Mouse (Mus musculus): ENCODE measurements at regions not wholly inside any gene's neighbourhood (a gene's known extent, or its start where the extent isn't known, plus 50 kb on each side); places are given as distances from the start of the nearest gene placed in this dataset.

DNA sequence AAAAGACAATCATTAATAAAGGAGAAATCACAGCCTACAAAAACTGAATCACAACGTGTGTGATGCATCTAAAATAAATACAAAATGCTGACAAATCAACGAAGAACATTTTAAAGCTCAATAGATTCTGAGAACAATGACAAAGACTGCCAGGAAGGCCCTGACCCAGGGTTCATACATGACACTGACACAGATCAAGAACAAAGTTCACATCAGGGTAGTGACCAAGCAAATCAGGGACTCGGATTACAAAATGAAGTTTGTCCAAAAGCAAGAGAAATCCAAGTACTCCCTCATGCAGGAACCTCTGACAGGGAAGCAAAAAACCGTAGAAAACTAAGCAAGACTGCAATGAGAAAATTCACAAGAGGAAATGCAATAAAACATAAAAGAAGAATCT, 94.1 kb upstream of the Spred1 start:
- no peak for DNase-seq

DNA sequence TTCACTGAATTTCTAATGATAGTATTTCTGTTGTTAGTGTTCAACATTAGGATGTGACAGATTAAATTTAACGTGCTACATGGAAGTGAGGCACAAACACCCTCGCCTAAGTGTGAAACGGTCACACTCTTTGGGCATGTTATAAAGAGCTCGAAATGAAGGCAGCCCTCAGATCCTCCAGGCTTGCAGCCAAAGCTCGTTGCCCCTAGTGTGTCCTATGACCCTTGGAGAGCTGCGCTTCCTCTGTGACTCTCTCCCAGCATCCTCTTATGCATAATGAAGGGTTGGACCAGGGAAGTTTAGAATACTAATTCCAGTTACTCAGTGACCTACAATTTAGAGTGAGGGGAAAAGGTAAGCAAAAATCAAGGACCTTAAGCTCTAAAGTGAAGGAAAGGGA, 92.4 kb upstream of the Spred1 start:
- DNase-seq = no peak

DNA sequence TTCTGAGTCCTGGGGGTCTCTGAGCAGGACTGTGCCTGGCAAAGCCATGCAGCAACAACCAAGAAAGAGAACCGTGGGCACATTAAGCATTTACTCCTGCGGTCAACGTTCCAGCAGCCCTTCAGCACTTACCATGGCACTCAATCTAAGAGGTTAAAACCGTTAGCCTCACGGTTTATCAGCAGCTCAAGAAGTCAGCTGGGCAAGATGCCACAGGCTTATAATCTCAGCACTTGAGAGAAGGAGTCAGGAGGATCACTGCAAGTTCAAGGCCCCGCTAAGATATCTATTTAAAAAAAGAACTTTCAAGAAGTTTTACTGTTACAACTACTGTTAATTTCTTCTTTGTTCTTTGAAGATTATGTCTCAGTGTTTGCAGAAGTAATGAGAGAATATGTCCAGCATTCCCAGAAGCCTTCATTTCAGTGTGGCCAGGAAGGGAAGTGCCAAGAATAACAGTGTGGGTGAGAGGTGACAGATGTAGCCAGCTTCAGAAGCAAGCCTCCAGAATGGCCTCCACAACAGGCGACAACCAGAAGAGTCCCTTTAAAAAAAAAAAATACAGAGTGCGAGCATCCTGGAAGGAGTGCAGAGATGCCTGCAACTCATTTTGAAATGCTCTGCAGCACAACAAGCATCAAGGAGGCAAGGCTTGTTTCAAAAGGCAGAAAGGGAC, 84.8 kb upstream of the Spred1 start:
- DNase-seq = peak; percentile 23

DNA sequence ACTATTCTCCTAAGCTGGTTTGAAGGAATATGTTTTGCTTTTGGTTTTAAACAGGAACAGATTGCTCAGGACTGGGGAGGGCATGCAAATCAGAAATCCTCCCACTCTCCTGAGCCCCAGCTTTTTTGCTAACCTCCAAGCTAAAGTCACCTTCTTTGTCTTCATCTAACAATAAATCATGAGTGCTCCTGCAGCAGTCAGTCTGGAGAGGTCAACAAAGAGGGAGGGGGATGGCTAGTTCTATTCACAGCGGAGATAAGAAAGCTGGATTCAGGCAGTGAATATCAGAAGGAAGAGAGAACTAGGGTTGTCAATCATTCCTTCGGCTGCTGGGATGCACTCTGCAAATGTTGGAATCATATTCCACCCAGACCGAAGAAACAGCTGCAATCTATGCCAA, 81.0 kb upstream of the Spred1 start:
- DNase-seq = no peak

DNA sequence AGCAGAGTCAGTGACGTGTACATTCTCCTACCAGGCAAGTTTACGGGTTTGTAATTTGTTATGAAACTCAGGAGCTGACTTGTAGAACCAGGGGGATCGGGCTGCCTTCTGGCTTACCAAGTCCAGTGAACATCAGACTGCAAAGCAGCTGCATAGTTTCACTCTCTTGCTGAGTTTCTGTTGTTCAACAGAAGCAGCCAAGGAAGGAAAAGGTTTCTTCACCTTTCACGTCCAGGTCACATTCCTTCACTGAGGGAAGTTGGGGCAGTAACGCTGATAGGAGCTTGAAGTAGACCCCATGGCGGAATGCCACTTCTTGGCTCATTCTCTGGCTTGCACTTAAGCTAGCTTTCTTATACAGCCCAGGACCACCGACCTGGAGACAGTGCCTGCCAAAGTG, 77.3 kb upstream of the Spred1 start:
- DNase-seq = no peak

DNA sequence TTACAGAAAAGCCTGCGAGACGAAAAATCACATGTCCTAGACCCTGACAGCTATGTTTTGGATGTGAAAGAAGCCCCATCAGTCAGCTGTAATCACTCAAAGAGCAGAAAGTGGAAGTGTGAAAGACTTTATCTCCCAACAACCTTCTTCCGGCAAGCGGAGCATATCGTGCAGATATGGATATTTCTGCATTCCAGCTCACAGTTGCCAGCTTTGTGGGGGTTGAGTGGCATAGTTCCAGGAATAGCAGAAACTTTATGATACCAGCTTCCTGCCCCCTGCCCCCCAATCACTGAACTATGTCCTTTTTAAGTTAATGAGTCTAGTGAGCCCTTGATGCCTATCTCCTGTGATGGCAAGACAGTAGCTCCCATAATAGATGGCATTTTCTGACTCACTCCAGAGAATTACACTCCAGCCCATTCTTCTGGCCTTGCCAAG, 72.9 kb upstream of the Spred1 start:
- no peak for DNase-seq

DNA sequence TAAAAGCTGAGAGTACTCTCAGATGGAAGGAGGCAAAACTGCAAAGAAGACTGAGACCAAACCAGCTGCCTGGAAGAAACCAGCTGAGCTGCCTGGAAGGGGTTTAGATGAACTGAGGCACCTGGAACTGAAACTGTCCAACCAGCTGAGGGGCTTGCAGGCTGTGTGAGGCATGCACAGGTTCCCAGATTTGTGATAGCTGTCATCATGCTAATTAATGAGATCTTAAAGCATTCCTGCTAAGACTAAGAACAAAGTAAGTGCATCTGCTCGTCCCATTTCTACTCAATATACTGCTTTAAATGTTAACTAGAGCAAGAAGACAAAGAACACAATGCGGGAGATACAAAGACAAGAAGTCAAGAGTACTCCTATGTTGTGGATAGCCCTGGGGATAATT, 71.1 kb upstream of the Spred1 start:
- no peak for DNase-seq

DNA sequence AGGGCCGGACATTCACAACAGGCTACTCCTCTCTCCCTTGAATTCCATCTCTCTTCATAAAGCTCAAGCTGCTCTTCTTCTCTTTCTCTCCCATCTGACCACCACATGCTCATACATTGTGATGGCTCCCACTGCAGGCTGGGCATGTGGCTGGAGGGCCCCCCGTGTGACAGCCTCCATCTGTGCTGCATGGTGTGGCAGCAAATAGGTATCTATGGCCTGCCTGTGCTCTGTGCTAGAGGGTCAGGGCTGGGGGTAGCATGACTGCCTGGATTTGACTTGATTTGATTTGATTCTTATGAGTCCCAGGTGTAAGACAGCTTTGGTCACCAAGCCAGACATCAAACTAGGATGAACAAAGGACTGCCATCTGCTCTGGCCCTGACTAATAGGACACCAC, 57.0 kb upstream of the Spred1 start:
- DNase-seq = no peak

DNA sequence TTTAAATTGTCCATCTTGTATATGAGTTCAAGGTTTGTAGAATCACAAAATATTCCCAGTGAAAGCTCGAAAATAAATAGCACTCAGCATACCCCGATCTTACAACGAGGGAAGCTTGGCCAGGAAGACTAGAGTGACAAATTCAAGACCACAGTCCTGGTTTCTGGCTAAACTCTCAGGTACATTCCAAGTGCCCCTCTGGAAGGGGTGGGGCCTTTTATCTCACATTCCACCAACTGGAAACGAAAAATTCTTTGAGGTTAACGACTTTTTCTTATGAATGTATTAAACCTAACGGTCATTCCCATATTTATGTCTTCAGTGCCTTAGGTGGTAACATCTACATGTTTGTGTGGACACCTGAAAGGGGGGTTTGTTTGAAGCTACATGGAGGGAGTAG, 50.8 kb upstream of the Spred1 start:
- no peak for DNase-seq

DNA sequence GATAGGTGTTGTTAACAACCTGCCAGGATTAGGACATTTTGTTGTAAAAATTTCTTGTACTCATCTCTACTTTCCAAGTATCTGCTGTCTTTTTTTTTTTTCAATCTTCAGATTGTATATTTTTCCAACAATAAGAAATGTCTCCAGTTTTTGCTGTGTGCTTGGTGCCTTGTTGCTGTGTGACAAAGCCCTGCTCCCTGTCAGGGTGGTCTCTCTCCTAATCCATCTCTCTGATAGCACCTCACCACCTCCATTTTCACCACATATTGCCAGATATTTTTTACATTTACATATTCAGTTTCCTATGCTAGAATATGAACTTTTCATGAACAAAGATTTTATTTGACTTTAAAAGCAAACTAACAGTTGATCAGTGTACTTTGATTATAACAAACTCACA, 50.1 kb upstream of the Spred1 start:
- DNase-seq = no peak

Data from lung, postnatal 36 days (tissue).